Mouse (Mus musculus) small intestine, adult 2 months (tissue): ENCODE results near the gene Hpn.
A peak's percentile ranks its signal among the peaks of the same experiment; 100 is the strongest.

Source experiments
- CTCF ChIP-seq: fragments of 200-500 bp; IDR thresholded peaks from 2 replicates; pipeline ENCODE4 v1.5.1; 2012; ENCODE audit warnings: low read depth, mild to moderate bottlenecking, control low read depth, inconsistent platforms, low read length, moderate library complexity, mixed read lengths; ENCODE audit not compliant: insufficient replicate concordance, insufficient read length; ENCODE audit errors: extremely low read depth
- POLR2A ChIP-seq: fragments of 200-500 bp; IDR thresholded peaks from 2 replicates; pipeline ENCODE4 v1.6.1; 2012; ENCODE audit warnings: low read depth, mild to moderate bottlenecking, control low read depth, inconsistent platforms, low read length, moderate library complexity

DNA sequence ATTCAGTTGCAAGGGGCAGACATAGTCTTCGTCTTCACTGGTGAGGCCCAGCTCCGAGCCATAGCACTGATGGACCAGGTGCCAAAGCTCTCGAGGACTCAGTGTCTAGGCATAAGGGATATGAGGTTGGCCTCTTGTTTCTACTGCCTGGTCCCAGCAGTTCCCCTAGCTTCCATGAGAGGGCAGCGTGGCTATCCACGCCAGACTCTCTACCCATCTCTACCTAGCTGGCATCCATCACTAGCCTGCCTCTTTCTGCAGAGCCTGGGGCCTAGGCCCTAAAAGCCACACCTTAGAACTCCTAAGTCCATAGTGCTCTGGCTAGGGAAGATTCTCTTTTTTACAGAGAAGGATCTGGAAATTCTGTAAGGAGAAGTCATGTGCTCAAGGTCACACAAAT lies 24.7 kb upstream of the Hpn start:
- TF ChIP-seq CTCF: peak; percentile 73; the same call in 1 of the 2 replicates
- TF ChIP-seq POLR2A: no peak
